Mouse (Mus musculus) bone marrow, adult 2 months (tissue): ENCODE measurements around the gene Rnaseh2c.

Experiments used
- CTCF ChIP-seq: fragments of 200-500 bp; IDR thresholded peaks from 2 replicates; pipeline ENCODE4 v1.5.1; 2011; ENCODE audit warnings: low read length, control low read depth; ENCODE audit not compliant: control insufficient read depth, insufficient read depth
- POLR2A ChIP-seq: fragments of 200-500 bp; IDR thresholded peaks from 2 replicates; pipeline ENCODE4 v1.6.1; 2011; ENCODE audit warnings: low read depth, mild to moderate bottlenecking, control low read depth, low read length, borderline replicate concordance; ENCODE audit not compliant: control insufficient read depth

DNA sequence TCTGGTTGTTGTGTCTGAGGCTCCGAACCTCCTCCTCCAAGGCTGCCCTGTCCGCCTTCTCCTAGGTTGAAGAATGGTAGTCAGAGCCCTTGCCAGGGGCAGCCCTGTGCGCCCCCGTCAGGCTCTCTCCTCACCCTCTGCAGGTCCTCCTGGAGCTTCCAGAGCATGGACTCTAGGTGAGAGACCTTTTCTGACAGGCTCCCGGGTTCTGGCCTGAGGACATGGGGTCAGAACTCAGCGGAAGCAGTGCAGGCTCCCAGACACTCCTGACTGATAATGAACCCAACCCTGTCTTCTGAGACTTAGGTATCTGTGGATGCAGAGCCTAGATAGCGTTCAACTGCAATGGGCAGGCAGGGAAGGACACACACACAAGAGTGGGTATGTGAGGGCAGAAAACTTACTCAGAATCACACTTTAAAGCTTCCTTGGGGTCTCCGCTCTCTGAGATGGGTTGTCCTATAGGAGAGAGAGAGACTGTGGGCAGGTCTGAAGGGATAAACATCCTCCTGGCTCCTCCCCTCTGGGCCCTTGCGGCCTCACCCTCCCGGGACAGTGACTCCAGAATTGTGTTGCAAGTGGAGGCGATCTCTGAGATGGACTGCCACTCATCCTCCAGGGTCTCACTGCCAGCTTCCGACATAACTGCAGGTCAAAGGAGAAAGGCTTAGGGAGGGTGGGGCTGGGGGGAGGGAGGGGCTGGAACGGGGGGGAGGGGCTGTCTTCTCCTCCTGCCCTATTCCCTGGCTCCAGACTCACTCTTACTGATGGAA lies 50.0 kb downstream of the Rnaseh2c start:
- no peak for TF ChIP-seq CTCF
- TF ChIP-seq POLR2A = no peak
